Mouse (Mus musculus): Measurements from ENCODE around the gene E2f2. TPM values are rescaled to one million over a fixed set of nuclear protein-coding genes. Genes with fewer than 3 reads are reported as not detected.

The E2f2 gene
- polyA plus RNA-seq, 1 experiment: 0.74 TPM

- H3K27ac ChIP-seq (ENCODE audit: insufficient read depth, low read length): no peak overlapping the region
- H3K4me3 ChIP-seq (replicated peaks; ENCODE audit: insufficient read depth, low read depth, low read length): no peak overlapping the region
- H3K4me1 ChIP-seq (ENCODE audit: control insufficient read depth, insufficient read depth, low read length): peaks cover 3% of the 10 kb centered on the region; the same call in 1 of the 2 replicates
- 48% methylated on average over 9 of the region's 9 CpGs for WGBS
- no peak for DNase-seq
- TF ChIP-seq CTCF (IDR thresholded peaks at IDR 0.05; ENCODE audit: borderline replicate concordance, insufficient read depth, low read depth, low read length): no peak
- no peak for TF ChIP-seq POLR2A (IDR thresholded peaks at IDR 0.05; ENCODE audit: borderline replicate concordance, insufficient read depth, low read length)
- H3K27me3 ChIP-seq (ENCODE audit: control insufficient read depth, insufficient read depth, low read length): peaks cover 2% of the 10 kb centered on the region; the same call in 1 of the 2 replicates
Measured at GRCm38 (mm10) chr4:136133801-136134200, 38.4 kb upstream of the E2f2 start.

GRCm38 (mm10) chr4:136134418-136134977 lies 37.7 kb upstream of the E2f2 start:
- peak overlapping the region; percentile 24 for H3K4me3 ChIP-seq (replicated peaks; ENCODE audit: insufficient read depth, low read depth, low read length)
- WGBS: 5% methylated on average over 15 of the region's 15 CpGs

DNA sequence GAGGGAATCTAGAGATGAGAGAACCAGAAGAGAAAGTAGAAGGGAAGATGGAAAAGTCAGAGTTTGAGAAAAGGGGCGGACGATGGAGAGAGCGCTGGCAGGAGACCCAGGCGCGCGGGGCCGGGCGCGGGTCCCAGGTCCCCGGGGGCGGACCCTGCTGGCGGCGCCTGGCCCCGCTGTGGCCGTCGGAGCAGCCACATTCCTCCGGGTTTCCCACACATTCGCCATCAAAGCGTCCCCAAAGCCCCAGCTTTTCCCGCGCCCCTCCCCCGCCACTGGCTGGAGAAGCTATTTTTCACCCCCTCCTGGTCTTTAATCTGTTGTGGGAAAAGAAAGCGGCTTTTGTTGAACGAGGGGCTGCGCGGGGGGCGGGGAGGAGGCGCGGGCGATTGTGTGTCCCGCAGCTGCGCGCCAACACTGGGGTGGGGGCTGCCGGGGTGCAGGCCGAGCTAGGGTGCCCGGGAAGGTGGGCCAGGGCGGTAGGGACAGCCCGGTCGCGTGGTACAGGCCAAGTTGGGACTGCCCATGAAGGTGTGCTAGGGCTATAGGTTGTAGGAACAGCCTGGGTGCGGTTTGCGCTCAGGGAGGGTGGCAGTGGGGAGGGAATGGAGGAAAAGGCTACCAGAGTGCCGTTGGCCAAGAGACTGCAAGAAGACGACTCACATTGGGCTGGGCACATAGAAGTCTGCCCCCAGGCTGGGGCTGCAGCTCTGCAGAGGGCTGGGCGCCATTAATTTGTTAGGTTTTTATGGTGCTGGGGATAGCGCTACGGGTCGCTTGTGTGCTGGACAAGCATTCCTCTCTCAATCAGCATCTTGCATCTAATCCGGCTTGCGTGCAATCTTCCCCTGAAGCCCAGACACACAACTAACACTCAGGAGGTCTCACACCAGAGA lies 37.0 kb upstream of the E2f2 start:
- Histone ChIP-seq H3K27ac (ENCODE audit: insufficient read depth, low read length) (peak overlapping the region; percentile 43; the same call in 1 of the 2 replicates), H3K27me3 (ENCODE audit: control insufficient read depth, insufficient read depth, low read length) (peaks cover 2% of the 10 kb centered on the region; the same call in 1 of the 2 replicates), H3K4me1 (ENCODE audit: control insufficient read depth, insufficient read depth, low read length) (peaks cover 3% of the 10 kb centered on the region; the same call in 1 of the 2 replicates), H3K4me3 (replicated peaks; ENCODE audit: insufficient read depth, low read depth, low read length) (peak overlapping the region; percentile 24)
- peak in 1 of 2 experiments; percentile 31 for DNase-seq
- TF ChIP-seq POLR2A (IDR thresholded peaks at IDR 0.05; ENCODE audit: borderline replicate concordance, insufficient read depth, low read length) (no peak), CTCF (IDR thresholded peaks at IDR 0.05; ENCODE audit: borderline replicate concordance, insufficient read depth, low read depth, low read length) (no peak)
- WGBS: 8% methylated on average over 50 of the region's 50 CpGs

More at GRCm38 (mm10) chr4:136134418-136134977, 37.7 kb upstream of the E2f2 start:
- TF ChIP-seq POLR2A (IDR thresholded peaks at IDR 0.05; ENCODE audit: borderline replicate concordance, insufficient read depth, low read length) (no peak), CTCF (IDR thresholded peaks at IDR 0.05; ENCODE audit: borderline replicate concordance, insufficient read depth, low read depth, low read length) (no peak)
- Histone ChIP-seq H3K27me3 (ENCODE audit: control insufficient read depth, insufficient read depth, low read length) (peaks cover 2% of the 10 kb centered on the region; the same call in 1 of the 2 replicates), H3K4me1 (ENCODE audit: control insufficient read depth, insufficient read depth, low read length) (peaks cover 3% of the 10 kb centered on the region; the same call in 1 of the 2 replicates), H3K27ac (ENCODE audit: insufficient read depth, low read length) (peak overlapping the region; percentile 33; the same call in 1 of the 2 replicates)
- no peak for DNase-seq

- WGBS: 60% methylated on average over 9 of the region's 9 CpGs
- Histone ChIP-seq H3K4me1 (ENCODE audit: control insufficient read depth, insufficient read depth, low read length) (peaks cover 3% of the 10 kb centered on the region; the same call in 1 of the 2 replicates), H3K4me3 (replicated peaks; ENCODE audit: insufficient read depth, low read depth, low read length) (no peak overlapping the region), H3K27me3 (ENCODE audit: control insufficient read depth, insufficient read depth, low read length) (peaks cover 2% of the 10 kb centered on the region; the same call in 1 of the 2 replicates), H3K27ac (ENCODE audit: insufficient read depth, low read length) (no peak overlapping the region)
- no peak for DNase-seq
- TF ChIP-seq POLR2A (IDR thresholded peaks at IDR 0.05; ENCODE audit: borderline replicate concordance, insufficient read depth, low read length): no peak
- TF ChIP-seq CTCF (IDR thresholded peaks at IDR 0.05; ENCODE audit: borderline replicate concordance, insufficient read depth, low read depth, low read length): no peak
Measured at GRCm38 (mm10) chr4:136135874-136136728, 36.1 kb upstream of the E2f2 start.

GRCm38 (mm10) chr4:136139326-136140110 lies 32.7 kb upstream of the E2f2 start:
- no peak overlapping the region for H3K27ac ChIP-seq (ENCODE audit: insufficient read depth, low read length)
- no peak for DNase-seq
- peaks cover 3% of the 10 kb centered on the region; the same call in 1 of the 2 replicates for H3K4me1 ChIP-seq (ENCODE audit: control insufficient read depth, insufficient read depth, low read length)
- 59% methylated on average over 17 of the region's 17 CpGs for WGBS
- no peak for TF ChIP-seq POLR2A (IDR thresholded peaks at IDR 0.05; ENCODE audit: borderline replicate concordance, insufficient read depth, low read length)
- no peak for TF ChIP-seq CTCF (IDR thresholded peaks at IDR 0.05; ENCODE audit: borderline replicate concordance, insufficient read depth, low read depth, low read length)
- H3K27me3 ChIP-seq (ENCODE audit: control insufficient read depth, insufficient read depth, low read length): no peaks in the 10 kb centered on the region; the same call in 1 of the 2 replicates
- no peak overlapping the region for H3K4me3 ChIP-seq (replicated peaks; ENCODE audit: insufficient read depth, low read depth, low read length)

GRCm38 (mm10) chr4:136140327-136141250 lies 31.6 kb upstream of the E2f2 start:
- no peaks in the 10 kb centered on the region for H3K4me1 ChIP-seq (ENCODE audit: control insufficient read depth, insufficient read depth, low read length)
- peak; percentile 67 to 74 for DNase-seq
- H3K27me3 ChIP-seq (ENCODE audit: control insufficient read depth, insufficient read depth, low read length): no peaks in the 10 kb centered on the region; the same call in 1 of the 2 replicates
- no peak overlapping the region for H3K27ac ChIP-seq (ENCODE audit: insufficient read depth, low read length)
- WGBS: 13% methylated on average over 31 of the region's 31 CpGs
- H3K4me3 ChIP-seq (replicated peaks; ENCODE audit: insufficient read depth, low read depth, low read length): peak overlapping the region; percentile 13
- no peak for TF ChIP-seq CTCF (IDR thresholded peaks at IDR 0.05; ENCODE audit: borderline replicate concordance, insufficient read depth, low read depth, low read length)
- no peak for TF ChIP-seq POLR2A (IDR thresholded peaks at IDR 0.05; ENCODE audit: borderline replicate concordance, insufficient read depth, low read length)

All from cerebellum, adult 2 months (tissue).